Mouse (Mus musculus): ENCODE measurements around the gene Gm42674. TPM values are rescaled to one million over a fixed set of nuclear protein-coding genes. Genes with fewer than 3 reads are reported as not detected.

The Gm42674 gene
- total RNA-seq, 1 experiment, result not detected

GRCm38 (mm10) chr3:90621552-90621951 lies 19.8 kb downstream of the Gm42674 start:
- in situ Hi-C loops (cut with MboI; ENCODE audit: low sequenced_read_pairs in 2 of 2, unreplicated experiment in 2 of 2), result no loop called here
- TF ChIP-seq HCFC1 (IDR thresholded peaks at IDR 0.05; ENCODE audit: borderline replicate concordance, insufficient read depth, low read length), result no peak
- TF ChIP-seq CHD2 (IDR thresholded peaks at IDR 0.05; ENCODE audit: low read depth, low read length), result no peak
- no peak for TF ChIP-seq ZC3H11A (IDR thresholded peaks at IDR 0.05; ENCODE audit: borderline replicate concordance, low read depth, low read length)
- no peak for TF ChIP-seq MAFK (IDR thresholded peaks at IDR 0.05; ENCODE audit: insufficient read depth, low read depth, low read length)
- TF ChIP-seq ZNF384 (IDR thresholded peaks at IDR 0.05; ENCODE audit: low read depth, low read length), result no peak
- DNase-seq (ENCODE audit: low read depth, low spot score), result no peak
- H3K4me3 ChIP-seq (ENCODE audit: insufficient read depth in 1 of 2, low read depth in 1 of 2, low read length in 2 of 2, poor library complexity in 1 of 2, severe bottlenecking in 1 of 2), result no peak overlapping the region
- no peak overlapping the region for H3K27ac ChIP-seq (ENCODE audit: insufficient read depth, low read depth, low read length, poor library complexity, severe bottlenecking)
- no peaks in the 10 kb centered on the region for H3K36me3 ChIP-seq (ENCODE audit: control insufficient read depth, insufficient read depth, low read length, poor library complexity, severe bottlenecking)
- H3K9me3 ChIP-seq (ENCODE audit: control insufficient read depth, insufficient read depth, low read depth, low read length), result no peaks in the 10 kb centered on the region
- H3K9ac ChIP-seq (ENCODE audit: insufficient read depth, low read depth, low read length, poor library complexity, severe bottlenecking), result no peak overlapping the region
- no peaks in the 10 kb centered on the region for H3K4me1 ChIP-seq (ENCODE audit: control insufficient read depth in 2 of 2, insufficient read depth in 2 of 2, low read length in 2 of 2, poor library complexity in 1 of 2)

GRCm38 (mm10) chr3:90623435-90624071 lies 21.8 kb downstream of the Gm42674 start:
- Histone ChIP-seq H3K4me3 (ENCODE audit: insufficient read depth in 1 of 2, low read depth in 1 of 2, low read length in 2 of 2, poor library complexity in 1 of 2, severe bottlenecking in 1 of 2) (no peak overlapping the region), H3K9me3 (ENCODE audit: control insufficient read depth, insufficient read depth, low read depth, low read length) (no peaks in the 10 kb centered on the region), H3K27ac (ENCODE audit: insufficient read depth, low read depth, low read length, poor library complexity, severe bottlenecking) (no peak overlapping the region), H3K36me3 (ENCODE audit: control insufficient read depth, insufficient read depth, low read length, poor library complexity, severe bottlenecking) (no peaks in the 10 kb centered on the region), H3K4me1 (ENCODE audit: control insufficient read depth in 2 of 2, insufficient read depth in 2 of 2, low read length in 2 of 2, poor library complexity in 1 of 2) (no peaks in the 10 kb centered on the region), H3K9ac (ENCODE audit: insufficient read depth, low read depth, low read length, poor library complexity, severe bottlenecking) (no peak overlapping the region)
- in situ Hi-C loops (cut with MboI; ENCODE audit: low sequenced_read_pairs in 2 of 2, unreplicated experiment in 2 of 2), result no loop called here
- TF ChIP-seq MAFK (IDR thresholded peaks at IDR 0.05; ENCODE audit: insufficient read depth, low read depth, low read length) (no peak), ZNF384 (IDR thresholded peaks at IDR 0.05; ENCODE audit: low read depth, low read length) (no peak), HCFC1 (IDR thresholded peaks at IDR 0.05; ENCODE audit: borderline replicate concordance, insufficient read depth, low read length) (no peak), ZC3H11A (IDR thresholded peaks at IDR 0.05; ENCODE audit: borderline replicate concordance, low read depth, low read length) (no peak), CHD2 (IDR thresholded peaks at IDR 0.05; ENCODE audit: low read depth, low read length) (no peak)
- DNase-seq (ENCODE audit: low read depth, low spot score), result no peak

- Histone ChIP-seq H3K4me1 (ENCODE audit: control insufficient read depth in 2 of 2, insufficient read depth in 2 of 2, low read length in 2 of 2, poor library complexity in 1 of 2) (no peaks in the 10 kb centered on the region), H3K27ac (ENCODE audit: insufficient read depth, low read depth, low read length, poor library complexity, severe bottlenecking) (no peak overlapping the region), H3K9me3 (ENCODE audit: control insufficient read depth, insufficient read depth, low read depth, low read length) (no peaks in the 10 kb centered on the region), H3K4me3 (ENCODE audit: insufficient read depth in 1 of 2, low read depth in 1 of 2, low read length in 2 of 2, poor library complexity in 1 of 2, severe bottlenecking in 1 of 2) (no peak overlapping the region), H3K9ac (ENCODE audit: insufficient read depth, low read depth, low read length, poor library complexity, severe bottlenecking) (no peak overlapping the region), H3K36me3 (ENCODE audit: control insufficient read depth, insufficient read depth, low read length, poor library complexity, severe bottlenecking) (no peaks in the 10 kb centered on the region)
- no peak for TF ChIP-seq MAFK (IDR thresholded peaks at IDR 0.05; ENCODE audit: insufficient read depth, low read depth, low read length)
- no peak for TF ChIP-seq CHD2 (IDR thresholded peaks at IDR 0.05; ENCODE audit: low read depth, low read length)
- no peak for TF ChIP-seq ZC3H11A (IDR thresholded peaks at IDR 0.05; ENCODE audit: borderline replicate concordance, low read depth, low read length)
- no peak for TF ChIP-seq ZNF384 (IDR thresholded peaks at IDR 0.05; ENCODE audit: low read depth, low read length)
- TF ChIP-seq HCFC1 (IDR thresholded peaks at IDR 0.05; ENCODE audit: borderline replicate concordance, insufficient read depth, low read length), result no peak
- in situ Hi-C loops (cut with MboI; ENCODE audit: low sequenced_read_pairs in 2 of 2, unreplicated experiment in 2 of 2), result no loop called here
- DNase-seq (ENCODE audit: low read depth, low spot score), result no peak
These were observed 23.8 kb downstream of the Gm42674 start for GRCm38 (mm10) chr3:90625496-90625895.

- Histone ChIP-seq H3K9me3 (ENCODE audit: control insufficient read depth, insufficient read depth, low read depth, low read length) (no peaks in the 10 kb centered on the region), H3K27ac (ENCODE audit: insufficient read depth, low read depth, low read length, poor library complexity, severe bottlenecking) (no peak overlapping the region), H3K9ac (ENCODE audit: insufficient read depth, low read depth, low read length, poor library complexity, severe bottlenecking) (no peak overlapping the region), H3K4me1 (ENCODE audit: control insufficient read depth in 2 of 2, insufficient read depth in 2 of 2, low read length in 2 of 2, poor library complexity in 1 of 2) (no peaks in the 10 kb centered on the region), H3K4me3 (ENCODE audit: insufficient read depth in 1 of 2, low read depth in 1 of 2, low read length in 2 of 2, poor library complexity in 1 of 2, severe bottlenecking in 1 of 2) (no peak overlapping the region), H3K36me3 (ENCODE audit: control insufficient read depth, insufficient read depth, low read length, poor library complexity, severe bottlenecking) (no peaks in the 10 kb centered on the region)
- in situ Hi-C loops (cut with MboI; ENCODE audit: low sequenced_read_pairs in 2 of 2, unreplicated experiment in 2 of 2), result no loop called here
- no peak for DNase-seq (ENCODE audit: low read depth, low spot score)
- no peak for TF ChIP-seq ZNF384 (IDR thresholded peaks at IDR 0.05; ENCODE audit: low read depth, low read length)
These were observed 24.7 kb downstream of the Gm42674 start for GRCm38 (mm10) chr3:90626266-90627021.

Data from ES-E14 (cell line).